Mouse (Mus musculus): Measurements from ENCODE around the gene 5830411N06Rik.

Gene 5830411N06Rik

GRCm38 (mm10) chr7:140247216-140247615 is at the start of gene 5830411N06Rik:
Gene 5830411N06Rik, plus strand, starts transcription at chr7:140247284.
- DNase-seq (ENCODE audit: low spot score in 2 of 2) = no peak

GRCm38 (mm10) chr7:140201090-140201489 is 46.0 kb upstream of the 5830411N06Rik start:
- DNase-seq (ENCODE audit: low spot score in 2 of 2) = no peak

- no peak for DNase-seq (ENCODE audit: low spot score in 2 of 2)
Observed at GRCm38 (mm10) chr7:140205864-140206263, 41.2 kb upstream of the 5830411N06Rik start, which contains the start of gene Olfr524. Gene Olfr524, minus strand, starts transcription at chr7:140205964.

GRCm38 (mm10) chr7:140206904-140207303 is 40.2 kb upstream of the 5830411N06Rik start:
- no peak for DNase-seq (ENCODE audit: low spot score in 2 of 2)

GRCm38 (mm10) chr7:140208153-140208552 is 38.9 kb upstream of the 5830411N06Rik start:
- peak; percentile 44 to 59 for DNase-seq (ENCODE audit: low spot score in 2 of 2)

GRCm38 (mm10) chr7:140208677-140209076 is 38.4 kb upstream of the 5830411N06Rik start:
- no peak for DNase-seq (ENCODE audit: low spot score in 2 of 2)

- peak; percentile 7 to 19 for DNase-seq (ENCODE audit: low spot score in 2 of 2)
Observed at GRCm38 (mm10) chr7:140213841-140214240, 33.2 kb upstream of the 5830411N06Rik start.

- DNase-seq (ENCODE audit: low spot score in 2 of 2) = no peak
Observed at GRCm38 (mm10) chr7:140217967-140218366, 29.1 kb upstream of the 5830411N06Rik start, which contains the start of gene Cd163l1. Gene Cd163l1, plus strand, starts transcription at chr7:140218267.

GRCm38 (mm10) chr7:140219268-140219667 is 27.8 kb upstream of the 5830411N06Rik start:
- no peak for DNase-seq (ENCODE audit: low spot score in 2 of 2)

GRCm38 (mm10) chr7:140220375-140220774 is 26.7 kb upstream of the 5830411N06Rik start:
- DNase-seq (ENCODE audit: low spot score in 2 of 2) = no peak

- DNase-seq (ENCODE audit: low spot score in 2 of 2) = no peak
Observed at GRCm38 (mm10) chr7:140224209-140224608, 22.9 kb upstream of the 5830411N06Rik start.

GRCm38 (mm10) chr7:140228476-140228875 is 18.6 kb upstream of the 5830411N06Rik start:
- DNase-seq (ENCODE audit: low spot score in 2 of 2) = no peak

- no peak for DNase-seq (ENCODE audit: low spot score in 2 of 2)
Observed at GRCm38 (mm10) chr7:140231026-140231425, 16.1 kb upstream of the 5830411N06Rik start.

GRCm38 (mm10) chr7:140233696-140234095 is 13.4 kb upstream of the 5830411N06Rik start:
- DNase-seq (ENCODE audit: low spot score in 2 of 2) = no peak

- no peak for DNase-seq (ENCODE audit: low spot score in 2 of 2)
Observed at GRCm38 (mm10) chr7:140253780-140254299, 6.8 kb downstream of the 5830411N06Rik start.

GRCm38 (mm10) chr7:140295746-140296145 is 48.7 kb downstream of the 5830411N06Rik start:
- no peak for DNase-seq (ENCODE audit: low spot score in 2 of 2)

GRCm38 (mm10) chr7:140296876-140297275 is 49.8 kb downstream of the 5830411N06Rik start:
- DNase-seq (ENCODE audit: low spot score in 2 of 2) = no peak

GRCm38 (mm10) chr7:140299416-140299815 is 52.3 kb downstream of the 5830411N06Rik start:
- no peak for DNase-seq (ENCODE audit: low spot score in 2 of 2)

GRCm38 (mm10) chr7:140319861-140320385 is 72.8 kb downstream of the 5830411N06Rik start:
- DNase-seq (ENCODE audit: low spot score in 2 of 2) = no peak

- DNase-seq (ENCODE audit: low spot score in 2 of 2) = no peak
Observed at GRCm38 (mm10) chr7:140320558-140320957, 73.5 kb downstream of the 5830411N06Rik start, which contains the start of gene Olfr525. Gene Olfr525, plus strand, starts transcription at chr7:140320858.

GRCm38 (mm10) chr7:140321135-140321534 is 74.1 kb downstream of the 5830411N06Rik start:
- DNase-seq (ENCODE audit: low spot score in 2 of 2) = no peak

- DNase-seq (ENCODE audit: low spot score in 2 of 2) = no peak
Observed at GRCm38 (mm10) chr7:140329766-140330304, 82.8 kb downstream of the 5830411N06Rik start.

GRCm38 (mm10) chr7:140333717-140334116 is 86.6 kb downstream of the 5830411N06Rik start, which contains the start of gene Olfr527:
Gene Olfr527, plus strand, starts transcription at chr7:140334017.
- no peak for DNase-seq (ENCODE audit: low spot score in 2 of 2)
